Mouse (Mus musculus): ENCODE results near the gene Agtpbp1.

GRCm38 (mm10) chr13:59397571-59397970 lies 187.5 kb downstream of the Agtpbp1 start:
- TF ChIP-seq GATA1 (IDR thresholded peaks at IDR 0.05; ENCODE audit: borderline replicate concordance, low read length) (no peak), FLI1 (IDR thresholded peaks at IDR 0.05; ENCODE audit: low read length) (no peak)
